13 mouse cellular contexts compared by ENCODE assay signal in the genomic region with DNA sequence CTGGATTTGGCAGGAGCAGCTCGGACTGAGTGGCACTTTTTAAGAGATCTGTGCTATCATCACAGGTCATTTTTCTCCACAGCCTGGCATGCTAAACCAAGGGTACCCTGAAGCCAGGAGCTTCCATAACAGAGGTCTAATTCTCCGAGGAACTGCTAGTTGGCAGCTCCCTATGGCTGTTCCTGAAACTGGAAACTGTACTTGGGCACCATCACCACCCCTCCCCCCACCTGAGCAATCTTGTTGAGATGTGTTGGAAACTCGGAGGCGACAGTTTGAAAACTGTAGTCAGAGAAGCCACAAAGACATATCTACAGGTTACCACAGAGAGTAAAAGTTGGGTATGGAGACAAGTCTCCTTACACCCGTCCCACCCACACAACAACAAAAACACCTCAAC.
DNase-seq lines count a peak whose midpoint lies in the region; ATAC-seq and TF ChIP-seq lines count a peak whose summit lies in the region.
"Had no signal": no experiment of that assay in that cellular context is flagged by ENCODE, and none has a peak within 500 bp of the region (broad histone marks: within the 10 kb centered on the region; RNA-seq: fewer than 3 reads in every experiment).

No protein-coding gene starts in this region.

- intact Hi-C loops in left cerebral cortex, adult 2 months (cut with DNase I) = no loop called here
- intact Hi-C loops in left cerebral cortex, postnatal 36 days (cut with DNase I) = no loop called here
- intact Hi-C loops in left cerebral cortex, postnatal 25 days (cut with DNase I) = loop anchor here (10.0 kb wide), 1 partner anchor 427 kb away; no protein-coding TSS in a partner anchor

- no peak for TF ChIP-seq CTCF in left cerebral cortex, adult 2 months (IDR thresholded peaks at IDR 0.05)

- DNase-seq in gastrocnemius, adult 18-20 months (ENCODE audit: low spot score) = peak; percentile 27
- DNase-seq in gastrocnemius, adult 8-10 months (ENCODE audit: low spot score in 2 of 2) = no peak
- no peak for DNase-seq in left cerebral cortex, adult 2 months (ENCODE audit: extremely low spot score in 1 of 2, low spot score in 2 of 2)
- DNase-seq in left cerebral cortex, postnatal 36 days (ENCODE audit: low spot score in 2 of 2) = no peak
- peak; percentile 16 to 26 for DNase-seq in thymus, postnatal 10 days (ENCODE audit: low spot score in 2 of 2)
- DNase-seq in cerebellum, adult 8-10 months = no peak
- no peak for DNase-seq in left cerebral cortex, postnatal 25 days (ENCODE audit: low spot score in 2 of 2)
- DNase-seq: adrenal gland, adult 8-10 months; cerebellum, adult 9-10 months; heart, postnatal 14 days; liver, postnatal 0 days had no signal

- peak overlapping the region; percentile 28 for H3K4me3 ChIP-seq in left cerebral cortex, adult 2 months
- H3K4me3 ChIP-seq: midbrain, embryonic 13.5 days had no signal

- H3K27ac ChIP-seq in left cerebral cortex, adult 2 months = no peak overlapping the region
- H3K27ac ChIP-seq: midbrain, embryonic 13.5 days had no signal

- peak; percentile 40 for ATAC-seq in activated CD4-positive, CD25-positive, alpha-beta regulatory T cell, adult 4 months
- ATAC-seq: liver, postnatal 0 days; midbrain, embryonic 13.5 days had no signal

Comparison
In these comparisons a context has a peak if more than half of its experiments do, and no peak if none do; other contexts are left out.
1. DNase-seq: peak in gastrocnemius, adult 18-20 months (single experiment) and thymus, postnatal 10 days (2 of 2); none in gastrocnemius, adult 8-10 months (0 of 2), left cerebral cortex, adult 2 months (0 of 2), left cerebral cortex, postnatal 36 days (0 of 2), cerebellum, adult 8-10 months (single experiment) and left cerebral cortex, postnatal 25 days (0 of 2).